Mouse (Mus musculus) bone marrow macrophage, adult 2 months (primary cell): ENCODE measurements around the gene Ptprg. TPM values are rescaled to one million over a fixed set of nuclear protein-coding genes. Genes with fewer than 3 reads are reported as not detected.
"Not testable (repeated sequence)": the region's sequence is repeated elsewhere in the genome, so short reads cannot be mapped to it uniquely, and the experiment has no call there.

Experiments used
- H3K27ac ChIP-seq: 2 replicates; pipeline ENCODE4 v1.5.1; 2012; ENCODE audit warnings: low read depth, low read length; ENCODE audit not compliant: insufficient read depth
- H3K4me1 ChIP-seq: 2 replicates; pipeline ENCODE4 v1.6.1; 2012; ENCODE audit warnings: low read length; ENCODE audit not compliant: control insufficient read depth, insufficient read depth
- H3K4me3 ChIP-seq: 2 replicates; pipeline ENCODE4 v1.5.1; 2012; ENCODE audit warnings: mild to moderate bottlenecking, low read length, moderate library complexity; ENCODE audit not compliant: insufficient read depth
- CTCF ChIP-seq: IDR thresholded peaks from 2 replicates; pipeline ENCODE4 v1.5.1; 2012; ENCODE audit warnings: low read depth, mild to moderate bottlenecking, low read length, moderate library complexity
- POLR2A ChIP-seq: IDR thresholded peaks from 2 replicates; pipeline ENCODE4 v1.6.1; 2012; ENCODE audit warnings: mild to moderate bottlenecking, low read depth, low read length, borderline replicate concordance
- polyA plus RNA-seq: library from polyadenylated mRNA; stranded (reverse); fragments of >200 nt; gene quantifications from 2 replicates; pipeline ENCODE4 v1.2.4, GENCODE M21; 2012; ENCODE audit not compliant: missing spikeins, insufficient read depth, insufficient read length

Gene Ptprg
- polyA plus RNA-seq, 1 experiment: 0.76 TPM

GRCm38 (mm10) chr14:12029926-12030325 is 476.6 kb downstream of the Ptprg start:
- TF ChIP-seq CTCF: no peak
- TF ChIP-seq POLR2A: no peak
- no peak overlapping the region for H3K27ac ChIP-seq
- no peak overlapping the region for H3K4me3 ChIP-seq
- H3K4me1 ChIP-seq: no peaks in the 10 kb centered on the region

- H3K4me3 ChIP-seq: no peak overlapping the region
- no peaks in the 10 kb centered on the region for H3K4me1 ChIP-seq
- TF ChIP-seq POLR2A (no peak), CTCF (no peak)
- no peak overlapping the region for H3K27ac ChIP-seq
Observed at GRCm38 (mm10) chr14:12036530-12037283, 483.4 kb downstream of the Ptprg start.

- Histone ChIP-seq H3K4me1 (no peaks in the 10 kb centered on the region), H3K27ac (no peak overlapping the region), H3K4me3 (no peak overlapping the region)
- TF ChIP-seq POLR2A (no peak), CTCF (no peak)
Observed at GRCm38 (mm10) chr14:12039743-12040142, 486.4 kb downstream of the Ptprg start.

- no peak overlapping the region for H3K4me3 ChIP-seq
- H3K4me1 ChIP-seq: no peaks in the 10 kb centered on the region
- TF ChIP-seq POLR2A (no peak), CTCF (no peak)
- no peak overlapping the region for H3K27ac ChIP-seq
Observed at GRCm38 (mm10) chr14:12041566-12041965, 488.2 kb downstream of the Ptprg start.

- Histone ChIP-seq H3K27ac (no peak overlapping the region), H3K4me3 (no peak overlapping the region)
- TF ChIP-seq POLR2A (no peak), CTCF (no peak)
Observed at GRCm38 (mm10) chr14:12046226-12046882, 493.0 kb downstream of the Ptprg start.

GRCm38 (mm10) chr14:12047637-12048036 is 494.3 kb downstream of the Ptprg start:
- H3K27ac ChIP-seq: no peak overlapping the region
- H3K4me1 ChIP-seq: no peaks in the 10 kb centered on the region
- no peak overlapping the region for H3K4me3 ChIP-seq
- TF ChIP-seq POLR2A: no peak

More at GRCm38 (mm10) chr14:12046226-12046882, 493.0 kb downstream of the Ptprg start:
- H3K4me1 ChIP-seq: no peaks in the 10 kb centered on the region

- Histone ChIP-seq H3K27ac (no peak overlapping the region), H3K4me3 (no peak overlapping the region), H3K4me1 (no peaks in the 10 kb centered on the region)
- TF ChIP-seq POLR2A: no peak
- no peak for TF ChIP-seq CTCF
Observed at GRCm38 (mm10) chr14:12056912-12057524, 503.7 kb downstream of the Ptprg start.

- no peak for TF ChIP-seq CTCF
- TF ChIP-seq POLR2A: no peak
- no peak overlapping the region for H3K4me3 ChIP-seq
- H3K4me1 ChIP-seq: no peaks in the 10 kb centered on the region
- H3K27ac ChIP-seq: no peak overlapping the region
Observed at GRCm38 (mm10) chr14:12057856-12058255, 504.5 kb downstream of the Ptprg start.

GRCm38 (mm10) chr14:12059149-12059548 is 505.8 kb downstream of the Ptprg start:
- no peaks in the 10 kb centered on the region for H3K4me1 ChIP-seq
- no peak overlapping the region for H3K4me3 ChIP-seq
- no peak for TF ChIP-seq POLR2A
- TF ChIP-seq CTCF: no peak
- H3K27ac ChIP-seq: no peak overlapping the region

- not testable (repeated sequence) for H3K4me3 ChIP-seq, H3K27ac ChIP-seq, H3K4me1 ChIP-seq
Observed at GRCm38 (mm10) chr14:12061313-12061712, 508.0 kb downstream of the Ptprg start.
